Mouse (Mus musculus) midbrain, embryonic 11.5 days (tissue): Measurements from ENCODE around the gene Aldh1a3. TPM values are rescaled to one million over a fixed set of nuclear protein-coding genes. Genes with fewer than 3 reads are reported as not detected.
A peak's percentile ranks its signal among the peaks of the same experiment; 100 is the strongest.

Source experiments
- ATAC-seq: fragments of 200-750 bp; cut with Nextera tagmentation; 2 replicates; pipeline ENCODE4 v1.8.0; 2017; ENCODE audit warnings: moderate TSS enrichment, moderate library complexity; ENCODE audit not compliant: low FRiP score
- DNase-seq: peaks from one replicate; pipeline ENCODE4 v3.0.0; 2015; ENCODE audit warnings: low spot score; ENCODE audit errors: missing footprints
- H3K27ac ChIP-seq: fragments of 300-500 bp; sonication (generic); 2 replicates; pipeline ENCODE4 v1.5.1; 2014; ENCODE audit warnings: low read depth, low read length
- H3K27me3 ChIP-seq: fragments of 300-500 bp; sonication (generic); 2 replicates; pipeline ENCODE4 v1.6.1; 2014; ENCODE audit warnings: mild to moderate bottlenecking, low read length, moderate library complexity, mixed read lengths; ENCODE audit not compliant: control insufficient read depth, insufficient read depth
- H3K36me3 ChIP-seq: fragments of 300-500 bp; sonication (generic); 2 replicates; pipeline ENCODE4 v1.6.1; 2014; ENCODE audit warnings: mild to moderate bottlenecking, low read length, moderate library complexity, mixed read lengths; ENCODE audit not compliant: control insufficient read depth, insufficient read depth
- H3K4me1 ChIP-seq: fragments of 300-500 bp; sonication (generic); 2 replicates; pipeline ENCODE4 v1.6.1; 2014; ENCODE audit warnings: low read length; ENCODE audit not compliant: control insufficient read depth, insufficient read depth
- H3K4me2 ChIP-seq: fragments of 300-500 bp; sonication (generic); 2 replicates; pipeline ENCODE4 v1.6.1; 2014; ENCODE audit warnings: mild to moderate bottlenecking, moderate library complexity
- H3K4me3 ChIP-seq: fragments of 300-500 bp; sonication (generic); 2 replicates; pipeline ENCODE4 v1.5.1; 2014; ENCODE audit warnings: low read depth, low read length
- H3K9ac ChIP-seq: fragments of 300-500 bp; sonication (generic); 2 replicates; pipeline ENCODE4 v1.6.1; 2014; ENCODE audit warnings: low read length
- H3K9me3 ChIP-seq: fragments of 300-500 bp; sonication (generic); 2 replicates; pipeline ENCODE4 v1.6.1; 2016; ENCODE audit warnings: low read length; ENCODE audit not compliant: control insufficient read depth
- WGBS: fragments of 180-500 bp; shearing (Covaris S2); extraction: QIAGEN DNeasy Blood & Tissue Kit; methylation state at CpG from one replicate; pipeline ENCODE4 v1.1.7; 2014; 5-methylcytosine and 5-hydroxymethylcytosine counted together
- polyA plus RNA-seq: library from polyadenylated mRNA; unstranded; fragments of >200 nt; fragmentation: Nextera tagmentation; extraction: Ambion mirVana; gene quantifications from 2 replicates; pipeline ENCODE4 v1.2.1, GENCODE M21; 2014

Aldh1a3 gene
- polyA plus RNA-seq, 1 experiment from 2014 or later: 0.41 TPM

GRCm38 (mm10) chr7:66404802-66405201 is 22.5 kb downstream of the Aldh1a3 start:
- ATAC-seq (no peak), DNase-seq (peak; percentile 41)
- H3K4me1 ChIP-seq: peaks cover 3% of the 10 kb centered on the region; the same call in 1 of the 2 replicates
- no peak overlapping the region for H3K4me3 ChIP-seq
- no peak overlapping the region for H3K4me2 ChIP-seq
- no peaks in the 10 kb centered on the region for H3K9me3 ChIP-seq
- no peaks in the 10 kb centered on the region for H3K36me3 ChIP-seq
- no peak overlapping the region for H3K27ac ChIP-seq
- WGBS: 87% methylated on average over 4 of the region's 4 CpGs
- H3K27me3 ChIP-seq: no peaks in the 10 kb centered on the region
- H3K9ac ChIP-seq: no peak overlapping the region

GRCm38 (mm10) chr7:66404141-66404540 is 23.2 kb downstream of the Aldh1a3 start:
- WGBS: 76% methylated on average over 10 of the region's 10 CpGs
- no peak overlapping the region for H3K27ac ChIP-seq
- ATAC-seq (no peak), DNase-seq (peak; percentile 2)
- peaks cover 3% of the 10 kb centered on the region; the same call in 1 of the 2 replicates for H3K4me1 ChIP-seq
- H3K27me3 ChIP-seq: no peaks in the 10 kb centered on the region
- H3K36me3 ChIP-seq: no peaks in the 10 kb centered on the region
- H3K9ac ChIP-seq: no peak overlapping the region
- H3K4me2 ChIP-seq: no peak overlapping the region
- no peaks in the 10 kb centered on the region for H3K9me3 ChIP-seq
- H3K4me3 ChIP-seq: no peak overlapping the region

- Histone ChIP-seq H3K9me3 (no peaks in the 10 kb centered on the region), H3K4me2 (no peak overlapping the region), H3K27me3 (no peaks in the 10 kb centered on the region), H3K9ac (no peak overlapping the region), H3K36me3 (no peaks in the 10 kb centered on the region), H3K27ac (no peak overlapping the region), H3K4me1 (peaks cover 3% of the 10 kb centered on the region; the same call in 1 of the 2 replicates), H3K4me3 (no peak overlapping the region)
- DNase-seq (peak; percentile 68), ATAC-seq (no peak)
- 92% methylated on average over 5 of the region's 5 CpGs for WGBS
Observed at GRCm38 (mm10) chr7:66402876-66403275, 24.4 kb downstream of the Aldh1a3 start.

- Histone ChIP-seq H3K4me3 (no peak overlapping the region), H3K4me2 (no peak overlapping the region), H3K4me1 (peaks cover 3% of the 10 kb centered on the region; the same call in 1 of the 2 replicates), H3K9ac (no peak overlapping the region), H3K27ac (no peak overlapping the region), H3K27me3 (no peaks in the 10 kb centered on the region), H3K36me3 (no peaks in the 10 kb centered on the region), H3K9me3 (no peaks in the 10 kb centered on the region)
- ATAC-seq (no peak), DNase-seq (peak; percentile 84)
- 44% methylated on average over 8 of the region's 8 CpGs for WGBS
Observed at GRCm38 (mm10) chr7:66401605-66402004, 25.7 kb downstream of the Aldh1a3 start.

- no peak for ATAC-seq
- H3K4me2 ChIP-seq: no peak overlapping the region
Observed at GRCm38 (mm10) chr7:66397288-66397687, 30.0 kb downstream of the Aldh1a3 start.

GRCm38 (mm10) chr7:66388621-66389532 is 38.4 kb downstream of the Aldh1a3 start:
- whole genome bisulfite sequencing: 14% methylated on average over 28 of the region's 28 CpGs
- H3K27ac ChIP-seq: no peak overlapping the region
- H3K9me3 ChIP-seq: no peaks in the 10 kb centered on the region

More at GRCm38 (mm10) chr7:66397288-66397687, 30.0 kb downstream of the Aldh1a3 start:
- H3K27ac ChIP-seq: no peak overlapping the region
- no peaks in the 10 kb centered on the region for H3K27me3 ChIP-seq
- 31% methylated on average over 3 of the region's 3 CpGs for WGBS
- no peak overlapping the region for H3K4me3 ChIP-seq
- DNase-seq: peak; percentile 33
- peaks cover 3% of the 10 kb centered on the region; the same call in 1 of the 2 replicates for H3K4me1 ChIP-seq
- H3K9ac ChIP-seq: no peak overlapping the region
- no peaks in the 10 kb centered on the region for H3K36me3 ChIP-seq
- no peaks in the 10 kb centered on the region for H3K9me3 ChIP-seq

GRCm38 (mm10) chr7:66387813-66388521 is 39.4 kb downstream of the Aldh1a3 start, which contains the start of gene Lrrk1:
Lrrk1 (minus strand) TSS chr7:66388350.
- no peaks in the 10 kb centered on the region for H3K36me3 ChIP-seq
- peak within 1 kb of the TSS; percentile 84 for H3K4me2 ChIP-seq
- H3K27ac ChIP-seq: no peak within 1 kb of the TSS
- H3K9ac ChIP-seq: peak within 1 kb of the TSS; percentile 54
- no peaks in the 10 kb centered on the region for H3K27me3 ChIP-seq
- peaks cover 4% of the 10 kb centered on the region; the same call in 1 of the 2 replicates for H3K4me1 ChIP-seq
- no peaks in the 10 kb centered on the region for H3K9me3 ChIP-seq
- ATAC-seq (peak; percentile 90), DNase-seq (peak; percentile 95)
- WGBS: under 1% methylated on average over 66 of the region's 70 CpGs
- H3K4me3 ChIP-seq: peak within 1 kb of the TSS; percentile 44

More at GRCm38 (mm10) chr7:66388621-66389532, 38.4 kb downstream of the Aldh1a3 start:
- no peaks in the 10 kb centered on the region for H3K27me3 ChIP-seq
- no peaks in the 10 kb centered on the region for H3K36me3 ChIP-seq
- peak overlapping the region; percentile 54; the same call in 1 of the 2 replicates for H3K9ac ChIP-seq
- peak overlapping the region; percentile 84 for H3K4me2 ChIP-seq
- ATAC-seq (peak; percentile 57), DNase-seq (peak; percentile 94)
- H3K4me3 ChIP-seq: peak overlapping the region; percentile 44
- peaks cover 4% of the 10 kb centered on the region; the same call in 1 of the 2 replicates for H3K4me1 ChIP-seq

GRCm38 (mm10) chr7:66387419-66387812 is 39.9 kb downstream of the Aldh1a3 start:
- Histone ChIP-seq H3K9me3 (no peaks in the 10 kb centered on the region), H3K36me3 (no peaks in the 10 kb centered on the region), H3K27me3 (no peaks in the 10 kb centered on the region), H3K9ac (peak overlapping the region; percentile 54), H3K4me3 (peak overlapping the region; percentile 44), H3K4me1 (peaks cover 4% of the 10 kb centered on the region; the same call in 1 of the 2 replicates), H3K27ac (no peak overlapping the region), H3K4me2 (peak overlapping the region; percentile 84)
- peak; percentile 40; the same call in 1 of the 2 replicates for ATAC-seq
- 2% methylated on average over 13 of the region's 13 CpGs for WGBS
- DNase-seq: peak; percentile 91
